Mouse (Mus musculus) hindbrain, embryonic 12.5 days (tissue): ENCODE results near the gene Atp2a1. TPM values are rescaled to one million over a fixed set of nuclear protein-coding genes. Genes with fewer than 3 reads are reported as not detected.

ENCODE experiments used
- ATAC-seq: fragments of 200-750 bp; cut with Nextera tagmentation; 2 replicates; pipeline ENCODE4 v1.8.0; 2017; ENCODE audit warnings: moderate TSS enrichment; ENCODE audit not compliant: low FRiP score
- H3K27ac ChIP-seq: fragments of 300-500 bp; sonication (generic); 2 replicates; pipeline ENCODE4 v1.5.1; 2016; ENCODE audit warnings: mild to moderate bottlenecking
- H3K27me3 ChIP-seq: fragments of 300-500 bp; sonication (generic); 2 replicates; pipeline ENCODE4 v1.6.1; 2016; ENCODE audit warnings: mild to moderate bottlenecking
- H3K36me3 ChIP-seq: fragments of 300-500 bp; sonication (generic); 2 replicates; pipeline ENCODE4 v1.6.1; 2016; ENCODE audit warnings: mild to moderate bottlenecking
- H3K4me1 ChIP-seq: fragments of 300-500 bp; sonication (generic); 2 replicates; pipeline ENCODE4 v1.6.1; 2016
- H3K4me2 ChIP-seq: fragments of 300-500 bp; sonication (generic); replicated peaks from 2 replicates; pipeline ENCODE4 v1.6.1; 2016; ENCODE audit warnings: mild to moderate bottlenecking
- H3K4me3 ChIP-seq: fragments of 300-500 bp; sonication (generic); 2 replicates; pipeline ENCODE4 v1.5.1; 2016; ENCODE audit warnings: mild to moderate bottlenecking
- H3K9ac ChIP-seq: fragments of 300-500 bp; sonication (generic); 2 replicates; pipeline ENCODE4 v1.6.1; 2016; ENCODE audit warnings: mild to moderate bottlenecking, moderate library complexity
- H3K9me3 ChIP-seq: fragments of 300-500 bp; sonication (generic); replicated peaks from 2 replicates; pipeline ENCODE4 v1.6.1; 2016; ENCODE audit warnings: mild to moderate bottlenecking
- WGBS: fragments of 180-500 bp; shearing (Covaris S2); methylation state at CpG from one replicate; pipeline ENCODE4 v1.1.7; 2016; 5-methylcytosine and 5-hydroxymethylcytosine counted together
- polyA plus RNA-seq: library from polyadenylated mRNA; unstranded; fragments of >200 nt; fragmentation: Nextera tagmentation; extraction: Ambion mirVana; gene quantifications from 2 replicates; pipeline ENCODE4 v1.2.1, GENCODE M21; 2016

The Atp2a1 gene
- polyA plus RNA-seq, 1 experiment from 2014 or later: 4.1 TPM

DNA sequence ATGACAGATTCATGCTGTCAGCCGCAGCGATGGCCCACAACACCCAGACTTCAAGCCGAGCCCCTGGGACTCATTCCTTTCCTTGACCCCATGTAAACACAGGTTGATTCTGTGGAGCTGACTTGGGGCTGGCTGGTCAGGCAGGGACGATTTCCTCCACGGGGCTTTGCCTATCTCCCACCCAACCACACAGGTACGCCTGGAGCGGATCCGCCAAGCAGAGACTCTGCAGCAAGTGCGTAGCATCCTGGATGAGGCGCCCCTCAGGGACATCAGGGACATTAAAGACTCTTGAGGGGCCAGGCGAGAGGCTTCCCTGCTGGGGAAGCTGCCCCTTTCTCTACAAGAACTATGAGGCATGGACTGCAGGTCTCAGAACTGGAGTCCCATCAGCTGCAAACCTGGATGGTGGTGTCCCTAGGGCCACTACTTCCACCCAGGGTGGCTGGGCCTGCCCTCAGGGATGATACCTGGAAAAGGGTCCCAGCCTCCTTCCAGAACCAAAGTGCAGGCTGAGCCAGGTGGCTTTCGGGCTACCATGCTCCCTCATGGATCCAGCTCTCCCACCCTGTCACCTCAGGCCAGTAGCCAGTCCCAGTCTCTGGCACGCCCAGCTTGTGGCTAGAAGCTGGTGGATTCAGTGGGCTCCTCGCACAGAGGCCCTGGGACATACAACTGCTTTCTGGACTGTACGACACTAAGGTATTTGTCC is 17.6 kb downstream of the Atp2a1 start:
- no peak for ATAC-seq
- H3K9ac ChIP-seq: no peak overlapping the region
- no peaks in the 10 kb centered on the region for H3K4me1 ChIP-seq
- no peak overlapping the region for H3K27ac ChIP-seq
- H3K9me3 ChIP-seq: no peaks in the 10 kb centered on the region
- peaks cover 47% of the 10 kb centered on the region for H3K36me3 ChIP-seq
- H3K4me3 ChIP-seq: no peak overlapping the region
- no peak overlapping the region for H3K4me2 ChIP-seq
- 88% methylated on average over 15 of the region's 15 CpGs for WGBS
- no peaks in the 10 kb centered on the region for H3K27me3 ChIP-seq

DNA sequence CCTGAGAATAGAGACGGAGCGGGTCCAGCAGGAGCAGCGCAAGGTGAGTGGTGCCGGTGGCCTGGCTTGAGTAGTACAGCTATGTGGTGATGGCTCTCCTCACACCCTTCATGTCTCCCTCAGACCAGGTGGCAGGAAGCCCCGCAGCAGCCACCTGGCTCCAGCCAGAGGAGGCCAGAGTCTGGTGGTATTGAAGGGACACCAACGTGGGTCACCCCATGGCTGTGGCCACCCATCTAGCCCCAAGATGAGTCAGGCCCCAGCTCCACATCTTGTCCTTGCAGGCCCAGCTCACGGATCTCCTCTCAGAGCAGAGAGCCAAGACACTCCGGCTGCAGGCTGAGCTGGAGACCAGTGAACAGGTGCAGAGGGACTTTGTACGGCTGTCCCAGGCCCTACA is 18.4 kb downstream of the Atp2a1 start:
- Histone ChIP-seq H3K4me1 (no peaks in the 10 kb centered on the region), H3K36me3 (peaks cover 47% of the 10 kb centered on the region), H3K4me2 (no peak overlapping the region), H3K4me3 (no peak overlapping the region), H3K27ac (no peak overlapping the region), H3K27me3 (no peaks in the 10 kb centered on the region), H3K9me3 (no peaks in the 10 kb centered on the region), H3K9ac (no peak overlapping the region)
- ATAC-seq: no peak
- WGBS: 92% methylated on average over 9 of the region's 9 CpGs

DNA sequence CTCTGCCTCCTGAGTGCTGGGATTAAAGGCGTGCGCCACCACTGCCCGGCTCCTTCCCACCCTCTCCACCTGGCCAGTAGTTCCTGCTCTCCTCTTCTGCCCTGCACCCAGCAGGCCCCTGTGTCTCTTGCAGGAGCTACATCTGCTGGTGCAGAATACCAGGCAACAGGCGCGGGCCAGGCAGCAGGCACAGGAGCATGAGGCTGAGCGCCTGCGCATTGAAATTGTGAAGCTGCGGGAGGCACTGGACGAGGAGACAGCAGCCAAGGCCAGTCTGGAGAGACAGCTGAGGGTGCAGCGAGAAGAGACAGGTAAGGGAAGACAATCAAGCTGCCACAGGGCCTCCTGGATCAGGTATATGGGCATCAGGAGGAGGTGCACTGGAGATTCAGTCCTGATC is 18.9 kb downstream of the Atp2a1 start:
- Histone ChIP-seq H3K4me1 (no peaks in the 10 kb centered on the region), H3K27me3 (no peaks in the 10 kb centered on the region), H3K36me3 (peaks cover 47% of the 10 kb centered on the region), H3K9ac (no peak overlapping the region), H3K4me3 (no peak overlapping the region), H3K4me2 (no peak overlapping the region), H3K27ac (no peak overlapping the region), H3K9me3 (no peaks in the 10 kb centered on the region)
- no peak for ATAC-seq
- WGBS: 89% methylated on average over 10 of the region's 10 CpGs

GRCm38 (mm10) chr7:126440134-126440533 is 22.8 kb downstream of the Atp2a1 start:
- ATAC-seq: no peak

GRCm38 (mm10) chr7:126436851-126437250 is 26.1 kb downstream of the Atp2a1 start:
- no peaks in the 10 kb centered on the region for H3K27me3 ChIP-seq
- no peak overlapping the region for H3K4me3 ChIP-seq
- no peak for ATAC-seq
- H3K9ac ChIP-seq: no peak overlapping the region
- 20% methylated on average over 8 of the region's 8 CpGs for WGBS
- no peaks in the 10 kb centered on the region for H3K4me1 ChIP-seq
- H3K4me2 ChIP-seq: no peak overlapping the region
- no peak overlapping the region for H3K27ac ChIP-seq
- H3K9me3 ChIP-seq: no peaks in the 10 kb centered on the region
- H3K36me3 ChIP-seq: peaks cover 10% of the 10 kb centered on the region

More at GRCm38 (mm10) chr7:126440134-126440533, 22.8 kb downstream of the Atp2a1 start:
- H3K4me2 ChIP-seq: no peak overlapping the region
- H3K4me3 ChIP-seq: no peak overlapping the region
- H3K9ac ChIP-seq: no peak overlapping the region
- H3K9me3 ChIP-seq: no peaks in the 10 kb centered on the region
- H3K27me3 ChIP-seq: no peaks in the 10 kb centered on the region
- H3K4me1 ChIP-seq: no peaks in the 10 kb centered on the region
- H3K36me3 ChIP-seq: peaks cover 22% of the 10 kb centered on the region
- H3K27ac ChIP-seq: no peak overlapping the region
- 86% methylated on average over 9 of the region's 9 CpGs for WGBS

DNA sequence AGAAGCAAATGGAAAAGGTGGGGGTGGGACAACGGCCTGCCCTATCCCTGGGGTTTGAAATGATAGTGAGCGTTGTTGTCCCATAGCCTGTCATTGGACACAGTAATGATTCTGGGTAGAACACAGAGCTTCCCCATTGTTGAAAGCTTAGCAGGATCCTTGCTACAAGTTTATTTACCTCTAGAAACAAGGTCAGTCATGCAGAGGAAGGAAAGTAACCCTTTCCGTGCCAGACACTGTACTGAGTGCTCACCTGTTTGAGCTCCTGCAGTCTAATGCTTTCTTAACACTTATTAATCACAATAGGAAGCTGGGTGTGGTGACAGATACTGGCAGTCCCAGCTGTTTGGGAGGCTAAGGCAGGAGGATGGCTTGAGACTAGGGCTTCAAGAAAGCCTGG is 27.1 kb downstream of the Atp2a1 start:
- Histone ChIP-seq H3K36me3 (peaks cover 13% of the 10 kb centered on the region), H3K9me3 (no peaks in the 10 kb centered on the region), H3K4me1 (no peaks in the 10 kb centered on the region), H3K4me3 (no peak overlapping the region), H3K9ac (no peak overlapping the region), H3K4me2 (no peak overlapping the region), H3K27me3 (no peaks in the 10 kb centered on the region), H3K27ac (no peak overlapping the region)
- WGBS: 77% methylated on average over 3 of the region's 3 CpGs
- no peak for ATAC-seq

- no peak overlapping the region for H3K4me2 ChIP-seq
- WGBS: 93% methylated on average over 7 of the region's 7 CpGs
- ATAC-seq: no peak
- H3K27me3 ChIP-seq: no peaks in the 10 kb centered on the region
- H3K36me3 ChIP-seq: peaks cover 13% of the 10 kb centered on the region
- H3K27ac ChIP-seq: no peak overlapping the region
- no peaks in the 10 kb centered on the region for H3K9me3 ChIP-seq
- no peak overlapping the region for H3K9ac ChIP-seq
- no peak overlapping the region for H3K4me3 ChIP-seq
- H3K4me1 ChIP-seq: peaks cover under 1% of the 10 kb centered on the region
These were observed 28.2 kb downstream of the Atp2a1 start for GRCm38 (mm10) chr7:126434726-126435125.

GRCm38 (mm10) chr7:126430167-126430566 is 32.7 kb downstream of the Atp2a1 start:
- no peak overlapping the region for H3K9ac ChIP-seq
- no peak for ATAC-seq
- H3K4me2 ChIP-seq: no peak overlapping the region
- peaks cover 13% of the 10 kb centered on the region; the same call in 1 of the 2 replicates for H3K36me3 ChIP-seq
- H3K4me3 ChIP-seq: no peak overlapping the region
- H3K9me3 ChIP-seq: no peaks in the 10 kb centered on the region
- H3K27ac ChIP-seq: no peak overlapping the region
- H3K4me1 ChIP-seq: peaks cover 15% of the 10 kb centered on the region
- no peaks in the 10 kb centered on the region for H3K27me3 ChIP-seq

DNA sequence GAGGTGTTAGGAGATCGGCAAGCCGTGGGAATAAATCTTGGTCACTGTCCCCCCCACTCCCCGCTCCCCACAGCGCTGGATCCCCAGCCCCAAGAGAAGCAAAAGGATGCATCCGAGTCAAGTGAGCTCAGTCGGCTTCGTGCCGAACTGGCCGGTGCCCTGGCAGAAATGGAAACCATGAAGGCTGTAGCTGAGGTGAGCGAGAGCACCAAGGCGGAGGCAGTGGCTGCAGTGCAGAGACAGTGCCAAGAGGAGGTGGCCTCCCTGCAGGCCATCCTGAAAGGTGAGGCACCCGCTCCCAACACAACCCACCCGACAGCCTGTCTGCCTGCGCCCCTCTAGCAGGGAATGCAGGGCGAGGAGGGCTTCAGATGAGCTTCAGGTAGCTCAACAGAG is 33.4 kb downstream of the Atp2a1 start:
- WGBS: 30% methylated on average over 15 of the region's 15 CpGs
- H3K36me3 ChIP-seq: peaks cover 10% of the 10 kb centered on the region; the same call in 1 of the 2 replicates
- peak overlapping the region; percentile 58 for H3K4me3 ChIP-seq
- H3K9me3 ChIP-seq: no peaks in the 10 kb centered on the region
- H3K4me2 ChIP-seq: peak overlapping the region; percentile 73
- no peaks in the 10 kb centered on the region for H3K27me3 ChIP-seq
- peak; percentile 52 for ATAC-seq
- H3K4me1 ChIP-seq: peaks cover 15% of the 10 kb centered on the region
- H3K27ac ChIP-seq: peak overlapping the region; percentile 90; the same call in 1 of the 2 replicates
- peak overlapping the region; percentile 81 for H3K9ac ChIP-seq

GRCm38 (mm10) chr7:126428631-126429502 is 34.0 kb downstream of the Atp2a1 start, which contains the start of gene Rabep2:
Rabep2 (plus strand) TSS chr7:126428759.
- H3K4me2 ChIP-seq: peak within 1 kb of the TSS; percentile 73
- peak; percentile 95 for ATAC-seq
- no peaks in the 10 kb centered on the region for H3K27me3 ChIP-seq
- no peaks in the 10 kb centered on the region for H3K9me3 ChIP-seq
- peak within 1 kb of the TSS; percentile 81 for H3K9ac ChIP-seq
- under 1% methylated on average over 82 of the region's 82 CpGs for WGBS
- H3K4me1 ChIP-seq: peaks cover 15% of the 10 kb centered on the region
- H3K27ac ChIP-seq: peak within 1 kb of the TSS; percentile 90
- peak within 1 kb of the TSS; percentile 58 for H3K4me3 ChIP-seq
- H3K36me3 ChIP-seq: peaks cover 6% of the 10 kb centered on the region; the same call in 1 of the 2 replicates

DNA sequence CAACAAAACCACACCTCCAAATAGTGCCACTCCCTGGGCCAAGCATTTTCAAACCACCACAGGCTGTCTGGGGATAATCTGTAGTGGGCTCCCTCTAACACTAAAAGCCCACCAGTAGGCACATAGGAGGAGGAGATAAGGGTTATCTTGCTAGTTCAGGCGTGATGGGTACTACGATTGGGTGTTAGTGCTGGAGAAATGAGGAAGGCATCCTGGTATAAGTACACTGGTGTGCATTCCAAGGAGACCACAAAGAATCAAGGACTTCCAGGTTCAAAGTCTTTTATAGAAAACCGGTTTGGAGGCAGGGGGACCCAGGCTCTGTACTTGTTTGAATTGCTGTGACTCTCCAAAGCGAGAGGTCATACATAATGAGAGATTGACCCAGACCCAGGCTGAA is 34.8 kb downstream of the Atp2a1 start:
- ATAC-seq: 0 out of 2 replicates have a peak, but pooled peaks have one; percentile 1
- Histone ChIP-seq H3K27ac (peak overlapping the region; percentile 90), H3K4me1 (peaks cover 15% of the 10 kb centered on the region)

GRCm38 (mm10) chr7:126427323-126427860 is 35.5 kb downstream of the Atp2a1 start:
- 53% methylated on average over 12 of the region's 13 CpGs for WGBS
- peaks cover 3% of the 10 kb centered on the region; the same call in 1 of the 2 replicates for H3K36me3 ChIP-seq
- H3K9me3 ChIP-seq: no peaks in the 10 kb centered on the region
- peaks cover 15% of the 10 kb centered on the region for H3K4me1 ChIP-seq
- no peak overlapping the region for H3K4me3 ChIP-seq
- H3K27ac ChIP-seq: no peak overlapping the region
- H3K27me3 ChIP-seq: no peaks in the 10 kb centered on the region
- H3K9ac ChIP-seq: no peak overlapping the region
- no peak for ATAC-seq
- H3K4me2 ChIP-seq: peak overlapping the region; percentile 73

More for the DNA sequence above, 34.8 kb downstream of the Atp2a1 start:
- WGBS: 20% methylated on average over 4 of the region's 4 CpGs
- Histone ChIP-seq H3K4me3 (peak overlapping the region; percentile 58), H3K9me3 (no peaks in the 10 kb centered on the region), H3K36me3 (peaks cover 6% of the 10 kb centered on the region; the same call in 1 of the 2 replicates), H3K27me3 (no peaks in the 10 kb centered on the region), H3K9ac (peak overlapping the region; percentile 81), H3K4me2 (peak overlapping the region; percentile 73)
